Mouse (Mus musculus) testis, postnatal 10 days (tissue): ENCODE results near the gene Pbx4.

Experiments
- DNase-seq: peaks from one replicate; pipeline ENCODE4 v3.0.0; 2021; ENCODE audit warnings: low spot score

Pbx4 gene

DNA sequence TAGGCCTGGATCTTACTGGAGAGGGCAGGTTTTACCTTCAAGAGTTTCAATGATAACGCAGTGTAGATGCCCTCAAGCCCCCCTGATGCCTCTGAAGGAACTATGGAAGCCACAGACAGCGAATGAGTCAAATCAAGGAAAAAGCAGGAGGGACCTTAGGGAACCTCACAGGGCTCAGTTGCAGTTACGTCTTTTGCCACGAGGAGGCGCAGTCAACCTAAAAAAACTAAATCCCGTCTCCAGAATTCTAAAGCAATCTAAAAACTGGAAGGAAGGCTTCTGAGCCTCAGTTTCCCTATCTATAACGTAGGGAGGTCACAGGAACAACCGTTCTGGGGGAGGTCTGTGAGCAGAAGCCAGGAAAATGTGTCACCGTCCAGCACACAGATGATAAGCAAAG lies 41.9 kb downstream of the Pbx4 start:
- peak; percentile 82 for DNase-seq

GRCm38 (mm10) chr8:69874654-69875053 lies 42.4 kb downstream of the Pbx4 start:
- no peak for DNase-seq

- DNase-seq: no peak
These were observed 43.8 kb downstream of the Pbx4 start for GRCm38 (mm10) chr8:69876097-69876496.

DNA sequence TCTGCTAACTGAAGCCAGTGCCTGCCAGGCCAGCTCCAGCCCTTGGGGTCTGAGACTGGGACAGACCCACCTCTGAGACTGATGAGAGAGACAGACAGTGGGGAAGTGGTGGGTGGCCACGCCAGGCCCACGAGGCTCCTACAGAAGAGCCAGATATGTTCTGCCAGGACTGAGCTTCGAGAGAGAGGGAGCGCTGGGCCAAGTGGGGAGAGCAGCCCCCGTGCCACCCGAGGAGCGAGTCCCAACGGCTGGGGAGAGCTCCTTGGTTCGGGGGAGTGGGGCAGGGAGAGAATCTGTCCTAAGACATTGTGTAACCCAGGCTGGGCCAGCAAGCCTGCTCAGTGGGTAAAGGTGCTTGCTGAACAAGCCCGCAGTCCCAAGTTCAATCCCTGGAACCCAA lies 44.7 kb downstream of the Pbx4 start:
- no peak for DNase-seq

GRCm38 (mm10) chr8:69877396-69877795 lies 45.1 kb downstream of the Pbx4 start:
- DNase-seq: no peak

GRCm38 (mm10) chr8:69877992-69878391 lies 45.7 kb downstream of the Pbx4 start:
- no peak for DNase-seq

- no peak for DNase-seq
These were observed 47.4 kb downstream of the Pbx4 start for GRCm38 (mm10) chr8:69879678-69880077.

DNA sequence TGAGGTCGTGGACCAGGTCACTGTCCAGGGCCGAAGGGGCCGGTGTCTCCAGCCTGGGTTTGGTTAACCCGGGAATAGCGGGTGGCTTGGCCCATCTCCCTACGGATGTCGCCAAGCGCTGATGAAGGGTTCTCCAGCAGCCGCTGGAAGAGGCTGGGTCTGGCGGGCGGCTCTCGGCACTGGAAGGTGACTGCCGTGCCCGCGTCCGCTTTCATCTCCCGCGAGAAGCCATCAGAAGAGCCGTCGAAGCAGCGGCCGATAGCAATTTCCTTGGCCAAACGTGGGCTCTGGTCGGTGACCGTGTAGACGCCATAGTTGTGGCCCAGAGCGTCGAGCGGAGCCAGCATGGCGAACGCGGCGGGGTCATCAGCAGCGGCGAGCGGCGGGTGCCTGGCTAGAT lies 48.5 kb downstream of the Pbx4 start:
- DNase-seq: no peak

- peak; percentile 46 for DNase-seq
These were observed 49.1 kb downstream of the Pbx4 start for GRCm38 (mm10) chr8:69881261-69881865.

GRCm38 (mm10) chr8:69882021-69882756 lies 49.9 kb downstream of the Pbx4 start:
- peak; percentile 82 for DNase-seq

- peak; percentile 71 for DNase-seq
These were observed 50.7 kb downstream of the Pbx4 start for GRCm38 (mm10) chr8:69882833-69883600.

DNA sequence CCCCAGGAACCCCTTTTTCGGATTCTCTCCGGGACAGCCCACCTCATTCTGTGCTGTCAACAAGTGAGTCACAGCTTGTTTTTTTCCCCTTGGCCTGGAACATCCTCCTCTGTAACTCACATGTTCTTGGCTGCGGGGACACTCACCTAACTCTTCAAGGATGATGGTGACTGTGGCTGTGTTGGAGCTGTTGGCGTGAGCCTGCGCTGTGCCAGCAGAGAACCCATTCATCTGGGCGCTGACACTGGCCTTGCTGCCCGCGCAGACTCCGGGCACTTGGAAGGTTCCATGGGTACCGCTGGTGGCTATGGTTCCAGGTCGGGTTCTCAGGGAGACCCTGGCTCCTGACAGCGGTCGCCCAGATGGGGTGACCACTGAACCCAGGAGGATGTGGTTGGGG lies 51.9 kb downstream of the Pbx4 start:
- DNase-seq: peak; percentile 42

- no peak for DNase-seq
These were observed 55.3 kb downstream of the Pbx4 start, which contains the start of gene Cilp2 for GRCm38 (mm10) chr8:69887289-69888243. Cilp2 (minus strand) TSS chr8:69887687.

DNA sequence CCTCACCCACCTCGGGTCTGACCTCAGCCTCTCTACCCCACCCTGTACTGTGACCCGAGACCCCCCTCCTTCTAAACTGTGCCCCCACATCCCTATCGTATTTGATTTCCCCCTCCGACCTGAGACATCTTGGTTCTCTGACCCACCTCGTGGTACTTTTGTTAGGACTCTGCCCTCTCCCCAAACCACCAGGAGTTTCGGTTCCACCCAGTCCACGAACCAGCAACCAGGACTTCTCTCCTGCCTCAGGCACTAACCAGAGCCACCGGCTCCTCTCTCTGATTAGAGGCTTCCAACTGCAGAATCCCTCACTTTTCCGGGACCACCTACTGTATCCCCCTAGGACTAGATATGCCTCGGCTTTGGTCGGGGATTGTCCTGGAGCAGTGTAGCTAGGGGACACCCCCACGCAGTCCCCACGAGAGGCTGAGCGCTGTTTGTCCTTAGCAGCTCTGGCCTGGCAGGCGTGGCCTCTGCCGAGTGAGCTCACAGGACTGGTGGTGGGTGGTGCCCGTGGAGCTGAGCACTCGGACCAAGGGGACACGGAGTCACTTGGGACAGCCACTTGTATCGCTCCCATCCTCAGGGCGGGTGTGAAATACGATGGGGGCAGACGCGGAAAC lies 56.1 kb downstream of the Pbx4 start:
- no peak for DNase-seq

DNA sequence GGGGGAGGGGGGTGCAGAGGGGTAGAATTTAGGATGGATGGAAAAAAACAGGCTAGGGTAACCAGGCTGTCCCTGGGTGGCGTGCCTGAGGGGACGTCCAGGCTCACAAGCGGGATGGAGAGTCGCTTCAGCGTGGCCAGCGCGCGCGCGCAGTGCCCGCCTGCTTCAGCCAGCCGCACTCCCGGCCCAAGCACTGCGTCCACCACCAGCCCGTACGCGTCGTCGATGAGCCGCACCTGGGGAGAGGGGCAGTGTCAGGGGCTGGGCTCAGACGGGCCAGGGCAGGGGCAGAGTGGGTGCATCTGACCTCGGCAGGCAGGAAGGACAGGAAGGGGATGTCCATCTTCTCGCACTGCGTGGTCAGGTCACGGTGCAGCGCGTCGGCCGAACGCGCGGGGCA lies 56.6 kb downstream of the Pbx4 start:
- DNase-seq: no peak

DNA sequence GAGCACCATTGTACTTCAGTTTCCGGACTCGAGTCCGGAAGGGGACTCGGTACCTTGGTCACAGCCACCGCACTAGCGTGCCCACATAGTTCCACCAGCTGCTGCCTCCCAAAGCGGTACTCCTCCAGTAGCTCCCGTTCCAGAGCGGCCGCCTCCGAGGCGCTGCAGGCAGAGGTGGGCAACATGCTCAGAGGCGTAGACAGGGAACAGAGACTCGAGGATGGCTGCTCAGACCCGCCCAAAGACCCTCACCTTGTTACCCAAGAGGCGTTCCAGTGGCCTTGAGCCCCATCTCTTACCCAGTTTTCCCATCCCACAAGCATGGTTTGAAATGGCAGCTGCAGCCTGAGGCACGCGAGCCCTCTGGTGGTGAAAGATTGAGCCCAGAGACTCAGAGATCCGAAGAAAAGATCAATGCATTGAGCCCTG lies 58.5 kb downstream of the Pbx4 start:
- peak; percentile 69 for DNase-seq

DNA sequence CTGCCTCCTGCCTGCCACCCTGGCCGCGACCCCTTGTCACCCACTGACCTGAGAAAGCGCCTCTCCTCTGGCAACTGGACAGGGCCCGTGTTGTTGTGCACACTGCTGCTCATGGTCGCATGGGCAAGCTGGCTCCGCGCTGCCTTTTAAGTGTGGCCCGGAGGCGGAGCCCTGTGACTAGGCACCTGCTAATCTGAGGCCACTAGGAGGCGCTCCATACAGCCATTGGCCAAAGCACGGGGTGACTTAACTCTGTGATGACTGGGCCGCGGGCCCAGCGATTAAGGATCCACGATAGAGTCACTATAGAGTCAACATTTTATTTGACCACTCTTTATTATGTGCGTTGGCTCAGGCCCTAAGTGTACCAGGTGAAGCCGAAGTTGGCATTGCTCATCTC lies 61.6 kb downstream of the Pbx4 start:
- DNase-seq: peak; percentile 83

GRCm38 (mm10) chr8:69894836-69895332 lies 62.6 kb downstream of the Pbx4 start:
- no peak for DNase-seq

DNA sequence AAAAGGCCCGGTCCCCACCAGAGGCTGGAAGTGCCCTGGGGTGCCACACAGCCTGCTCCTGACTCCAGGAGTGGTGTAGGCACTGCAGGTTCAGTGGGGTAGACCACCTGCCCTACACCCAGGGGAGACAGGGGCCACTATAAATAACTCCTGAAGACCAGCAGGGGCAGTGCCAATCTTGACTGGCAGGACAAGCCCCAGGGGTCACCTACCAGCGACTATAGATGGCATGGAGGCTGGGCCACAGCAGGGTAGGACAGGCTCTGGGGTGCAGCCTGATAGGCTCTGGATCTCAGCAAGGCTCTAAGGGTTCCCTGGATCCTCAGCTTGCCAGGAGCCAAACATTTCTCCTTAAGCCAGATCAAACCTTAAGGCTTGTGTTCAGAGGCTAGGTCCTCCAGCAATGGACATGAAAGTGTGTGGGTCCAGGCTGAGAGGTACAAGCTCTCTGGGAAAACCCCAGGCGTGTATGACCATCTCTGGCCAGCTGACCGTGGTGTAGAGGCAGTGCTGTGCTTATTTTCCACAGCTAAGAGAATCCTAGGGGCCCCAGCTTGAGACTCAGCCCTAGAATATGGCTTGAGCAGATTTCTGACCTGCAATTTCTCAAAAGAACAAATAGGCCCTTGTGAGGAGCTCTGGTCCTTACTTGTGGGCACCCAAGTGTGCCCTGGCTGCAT lies 63.6 kb downstream of the Pbx4 start:
- DNase-seq: no peak

DNA sequence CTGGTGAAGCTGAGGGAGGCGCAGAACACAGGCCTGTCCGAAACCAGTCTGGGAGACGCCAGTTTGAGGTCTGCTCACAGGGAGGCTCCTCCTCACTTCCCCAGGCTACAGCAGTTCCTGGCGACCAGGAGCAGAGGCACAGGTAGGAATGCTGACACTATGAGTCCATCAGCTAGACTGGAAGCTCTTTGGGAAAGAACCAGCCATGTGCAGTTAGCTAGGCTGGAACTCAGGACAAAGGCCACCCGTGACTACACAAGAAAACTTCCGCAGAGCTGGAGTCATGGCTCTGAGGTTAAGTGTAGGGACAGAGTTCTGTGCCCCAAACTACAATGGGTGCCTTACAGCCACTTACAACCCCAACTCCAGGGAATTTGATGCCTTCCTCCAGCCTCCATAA lies 65.6 kb downstream of the Pbx4 start:
- DNase-seq: no peak

DNA sequence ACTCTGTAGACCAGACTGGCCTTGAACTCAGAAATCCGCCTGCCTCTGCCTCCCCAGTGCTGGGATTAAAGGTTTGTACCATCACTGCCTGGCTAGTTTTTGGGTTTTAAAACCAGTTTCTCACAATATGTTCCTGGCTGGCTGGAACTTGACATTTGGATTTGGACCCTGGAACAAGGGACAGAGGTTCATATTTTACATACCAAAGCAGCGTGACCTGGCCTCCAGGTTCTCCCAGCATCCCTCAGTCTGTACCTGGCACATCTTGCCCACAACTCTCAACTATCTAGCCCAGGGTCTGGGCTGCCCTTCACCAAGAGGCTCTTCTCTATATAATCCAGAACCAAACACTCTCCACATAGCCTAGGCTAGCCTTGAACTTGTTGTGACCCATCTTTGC lies 67.6 kb downstream of the Pbx4 start:
- DNase-seq: no peak
